Mouse (Mus musculus): Measurements from ENCODE around the gene Morn2. TPM values are rescaled to one million over a fixed set of nuclear protein-coding genes. Genes with fewer than 3 reads are reported as not detected.

Gene Morn2
- polyA plus RNA-seq, 1 experiment = 0.19 TPM

DNA sequence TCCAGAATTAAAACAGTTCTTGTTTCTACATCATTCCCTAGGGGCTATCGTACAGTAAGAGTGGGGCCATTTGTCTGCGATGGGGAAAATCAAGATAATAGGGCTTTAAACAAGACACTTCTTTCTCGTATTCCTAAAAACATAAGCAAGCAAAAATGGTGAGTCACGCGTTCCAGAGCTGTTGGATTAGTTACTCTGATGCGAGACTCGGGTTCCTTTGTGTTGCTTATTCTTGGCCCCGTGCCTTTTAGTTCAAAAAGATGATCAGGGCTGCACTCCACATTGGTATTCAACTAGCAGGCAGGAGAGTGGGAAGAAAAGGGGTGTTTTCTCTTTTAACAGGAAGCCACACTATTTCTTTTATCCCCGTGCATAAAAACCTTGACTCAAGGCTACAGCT, 21.8 kb downstream of the Morn2 start:
- no peaks in the 10 kb centered on the region for H3K27me3 ChIP-seq (ENCODE audit: control insufficient read depth)
- no peaks in the 10 kb centered on the region for H3K9me3 ChIP-seq (ENCODE audit: control insufficient read depth, low read length)
- no peaks in the 10 kb centered on the region for H3K36me3 ChIP-seq (ENCODE audit: control insufficient read depth)
- TF ChIP-seq GATA1 (IDR thresholded peaks at IDR 0.05; ENCODE audit: low read length) = no peak
- TF ChIP-seq TAL1 (IDR thresholded peaks at IDR 0.05; ENCODE audit: low read length) = no peak
- H3K4me3 ChIP-seq (replicated peaks) = no peak overlapping the region
- H3K4me1 ChIP-seq (ENCODE audit: control insufficient read depth) = no peaks in the 10 kb centered on the region

DNA sequence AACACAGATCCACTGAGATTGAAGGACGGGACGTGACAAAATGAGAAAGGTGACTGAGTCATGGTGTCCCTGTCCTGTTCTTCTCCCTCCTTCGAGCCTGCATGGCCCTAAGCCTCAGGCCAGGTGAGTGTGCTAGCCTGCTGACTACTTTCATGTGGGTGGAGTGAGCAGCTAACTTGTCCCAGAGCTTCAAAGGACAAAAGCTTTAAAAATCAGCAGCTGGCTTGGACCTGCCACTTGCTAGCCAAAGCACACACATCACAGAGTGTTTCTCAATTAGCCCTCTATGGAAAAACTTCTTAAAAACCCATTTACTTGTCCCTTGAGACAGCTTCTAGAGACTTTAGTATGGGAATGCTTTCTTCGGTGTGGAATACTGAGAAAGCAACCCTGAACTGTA, 22.4 kb downstream of the Morn2 start:
- Histone ChIP-seq H3K36me3 (ENCODE audit: control insufficient read depth) (no peaks in the 10 kb centered on the region), H3K27me3 (ENCODE audit: control insufficient read depth) (no peaks in the 10 kb centered on the region), H3K4me3 (replicated peaks) (no peak overlapping the region), H3K9me3 (ENCODE audit: control insufficient read depth, low read length) (no peaks in the 10 kb centered on the region), H3K4me1 (ENCODE audit: control insufficient read depth) (no peaks in the 10 kb centered on the region)
- TF ChIP-seq TAL1 (IDR thresholded peaks at IDR 0.05; ENCODE audit: low read length) (no peak), GATA1 (IDR thresholded peaks at IDR 0.05; ENCODE audit: low read length) (no peak)

DNA sequence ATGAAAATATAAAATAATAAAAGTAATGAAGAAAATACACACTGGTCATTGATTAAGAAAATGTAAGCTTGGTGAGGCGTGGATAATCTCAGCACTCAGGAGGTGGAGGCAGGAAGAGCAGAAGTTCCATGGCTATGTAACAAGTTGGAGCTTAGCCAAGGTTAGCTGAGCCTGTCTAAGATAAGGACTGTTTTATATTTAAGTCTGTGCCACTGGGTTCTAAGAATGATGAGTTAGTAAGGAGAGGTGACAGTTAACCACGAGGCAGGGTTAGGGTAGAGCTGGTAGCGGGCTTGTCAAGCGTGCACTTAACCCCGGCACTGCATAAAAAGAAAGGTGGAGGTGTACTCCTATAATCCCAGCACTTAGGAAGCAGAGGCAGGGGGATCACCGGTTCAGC, 32.2 kb downstream of the Morn2 start:
- no peaks in the 10 kb centered on the region for H3K9me3 ChIP-seq (ENCODE audit: control insufficient read depth, low read length)
- TF ChIP-seq GATA1 (IDR thresholded peaks at IDR 0.05; ENCODE audit: low read length) = no peak
- TF ChIP-seq TAL1 (IDR thresholded peaks at IDR 0.05; ENCODE audit: low read length) = no peak
- no peaks in the 10 kb centered on the region for H3K4me1 ChIP-seq (ENCODE audit: control insufficient read depth)
- no peak overlapping the region for H3K4me3 ChIP-seq (replicated peaks)
- no peaks in the 10 kb centered on the region for H3K27me3 ChIP-seq (ENCODE audit: control insufficient read depth)
- no peaks in the 10 kb centered on the region for H3K36me3 ChIP-seq (ENCODE audit: control insufficient read depth)

DNA sequence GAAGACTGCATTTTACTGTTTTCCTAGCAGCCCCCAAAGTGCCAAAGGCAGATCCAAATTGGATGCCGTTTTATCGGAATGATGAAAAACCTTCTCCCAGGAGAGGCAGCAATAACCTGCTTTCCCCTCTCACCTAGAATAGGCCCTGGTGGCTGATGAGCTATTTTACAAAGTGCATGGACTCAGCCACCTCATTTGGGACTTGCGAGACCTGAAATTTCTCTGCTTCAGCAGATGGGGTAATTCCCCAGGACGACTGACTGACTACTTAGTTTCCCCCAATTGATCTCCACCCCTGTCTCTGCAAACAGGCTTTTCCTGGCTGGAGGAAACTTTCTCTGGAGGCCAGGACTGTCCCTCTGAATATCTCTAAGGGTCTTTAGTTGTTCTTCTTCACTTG, 33.0 kb downstream of the Morn2 start:
- no peak overlapping the region for H3K4me3 ChIP-seq (replicated peaks)
- H3K4me1 ChIP-seq (ENCODE audit: control insufficient read depth) = no peaks in the 10 kb centered on the region
- no peak for TF ChIP-seq TAL1 (IDR thresholded peaks at IDR 0.05; ENCODE audit: low read length)
- TF ChIP-seq GATA1 (IDR thresholded peaks at IDR 0.05; ENCODE audit: low read length) = no peak
- H3K9me3 ChIP-seq (ENCODE audit: control insufficient read depth, low read length) = no peaks in the 10 kb centered on the region
- no peaks in the 10 kb centered on the region for H3K36me3 ChIP-seq (ENCODE audit: control insufficient read depth)
- no peaks in the 10 kb centered on the region for H3K27me3 ChIP-seq (ENCODE audit: control insufficient read depth)

DNA sequence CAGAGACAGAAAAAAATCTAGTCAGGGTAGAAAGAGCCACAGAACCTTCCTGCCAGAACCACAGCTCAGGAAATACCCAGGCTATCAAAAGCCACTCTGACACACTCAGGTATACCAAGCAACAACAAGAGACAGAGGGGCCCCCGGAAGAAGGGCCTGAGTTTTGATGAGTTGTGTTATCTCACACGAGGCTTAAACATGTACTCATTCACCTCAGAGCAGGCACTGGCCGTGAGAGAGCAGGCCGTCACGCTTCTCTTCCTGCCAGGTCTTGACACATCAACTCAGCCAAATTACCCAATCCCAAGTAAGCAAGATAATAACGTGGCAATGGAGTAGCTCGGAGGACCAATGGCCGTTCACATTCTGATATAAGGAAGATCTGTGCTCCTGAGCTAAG, 33.7 kb downstream of the Morn2 start:
- Histone ChIP-seq H3K4me3 (replicated peaks) (no peak overlapping the region), H3K4me1 (ENCODE audit: control insufficient read depth) (no peaks in the 10 kb centered on the region), H3K36me3 (ENCODE audit: control insufficient read depth) (no peaks in the 10 kb centered on the region), H3K27me3 (ENCODE audit: control insufficient read depth) (no peaks in the 10 kb centered on the region), H3K9me3 (ENCODE audit: control insufficient read depth, low read length) (no peaks in the 10 kb centered on the region)
- TF ChIP-seq TAL1 (IDR thresholded peaks at IDR 0.05; ENCODE audit: low read length) = no peak
- TF ChIP-seq GATA1 (IDR thresholded peaks at IDR 0.05; ENCODE audit: low read length) = no peak

DNA sequence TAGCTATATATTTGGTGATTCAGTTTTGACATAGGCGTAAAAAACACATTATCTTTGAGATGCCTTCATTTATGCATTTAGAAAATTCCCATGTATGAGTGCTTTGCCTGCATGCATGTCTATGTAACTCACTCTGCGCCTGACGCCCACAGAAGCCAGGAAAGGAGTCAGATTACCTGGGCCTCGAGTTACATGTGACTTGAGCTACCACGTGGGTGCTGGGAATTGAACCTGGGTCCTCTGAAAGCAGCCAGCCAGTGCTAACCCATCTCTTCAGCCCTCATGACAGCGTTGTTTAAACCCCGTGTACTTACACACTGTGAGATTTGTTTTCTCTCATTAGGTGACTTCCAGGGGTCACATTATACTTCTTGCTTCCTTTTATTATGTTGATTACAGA, 34.5 kb downstream of the Morn2 start:
- TF ChIP-seq GATA1 (IDR thresholded peaks at IDR 0.05; ENCODE audit: low read length) = no peak
- TF ChIP-seq TAL1 (IDR thresholded peaks at IDR 0.05; ENCODE audit: low read length) = no peak
- H3K36me3 ChIP-seq (ENCODE audit: control insufficient read depth) = no peaks in the 10 kb centered on the region
- H3K4me3 ChIP-seq (replicated peaks) = no peak overlapping the region
- no peaks in the 10 kb centered on the region for H3K4me1 ChIP-seq (ENCODE audit: control insufficient read depth)
- H3K9me3 ChIP-seq (ENCODE audit: control insufficient read depth, low read length) = no peaks in the 10 kb centered on the region
- no peaks in the 10 kb centered on the region for H3K27me3 ChIP-seq (ENCODE audit: control insufficient read depth)

DNA sequence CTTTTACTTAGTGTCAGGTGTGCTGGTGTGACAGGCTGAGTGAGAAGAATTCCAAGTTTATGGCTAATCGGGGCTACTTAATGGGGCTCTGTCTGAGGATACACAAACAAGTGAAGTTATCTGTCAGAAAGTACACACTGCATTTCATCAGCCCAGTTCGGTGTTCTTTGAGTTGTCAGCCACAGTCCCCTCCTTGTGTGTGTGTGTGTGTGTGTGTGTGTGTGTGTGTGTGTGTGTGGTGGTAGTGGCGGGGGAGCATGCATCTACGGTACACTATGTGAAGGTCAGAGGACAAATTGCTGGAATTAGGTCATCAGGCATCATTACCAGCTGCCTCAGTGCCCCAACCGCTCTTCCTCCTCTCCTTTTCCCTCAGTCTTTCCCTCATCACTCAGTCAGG, 35.5 kb downstream of the Morn2 start:
- no peaks in the 10 kb centered on the region for H3K27me3 ChIP-seq (ENCODE audit: control insufficient read depth)
- no peaks in the 10 kb centered on the region for H3K36me3 ChIP-seq (ENCODE audit: control insufficient read depth)
- H3K9me3 ChIP-seq (ENCODE audit: control insufficient read depth, low read length) = no peaks in the 10 kb centered on the region
- no peaks in the 10 kb centered on the region for H3K4me1 ChIP-seq (ENCODE audit: control insufficient read depth)
- no peak overlapping the region for H3K4me3 ChIP-seq (replicated peaks)
- TF ChIP-seq GATA1 (IDR thresholded peaks at IDR 0.05; ENCODE audit: low read length) = no peak
- no peak for TF ChIP-seq TAL1 (IDR thresholded peaks at IDR 0.05; ENCODE audit: low read length)

DNA sequence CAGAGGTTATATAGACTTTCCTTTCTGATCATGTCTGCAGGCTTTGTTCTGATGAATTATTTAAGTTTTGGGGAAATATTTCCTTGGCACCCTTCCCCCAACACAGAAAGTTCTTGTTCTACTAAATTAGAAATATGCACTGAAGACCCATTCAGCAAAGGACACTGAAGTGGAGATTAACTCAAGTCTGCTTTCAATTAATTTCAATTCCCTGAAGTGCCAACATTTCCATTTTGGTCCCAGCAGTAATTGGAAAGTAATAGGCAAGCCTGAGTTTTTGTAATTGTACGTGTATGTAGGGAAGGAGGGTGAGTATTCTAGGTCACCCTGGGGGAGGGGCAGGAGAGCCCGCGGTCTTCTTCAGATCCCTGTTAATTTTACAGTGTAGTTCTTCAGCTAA, 36.4 kb downstream of the Morn2 start:
- Histone ChIP-seq H3K4me1 (ENCODE audit: control insufficient read depth) (no peaks in the 10 kb centered on the region), H3K9me3 (ENCODE audit: control insufficient read depth, low read length) (no peaks in the 10 kb centered on the region), H3K27me3 (ENCODE audit: control insufficient read depth) (no peaks in the 10 kb centered on the region), H3K36me3 (ENCODE audit: control insufficient read depth) (no peaks in the 10 kb centered on the region), H3K4me3 (replicated peaks) (no peak overlapping the region)
- TF ChIP-seq GATA1 (IDR thresholded peaks at IDR 0.05; ENCODE audit: low read length) (no peak), TAL1 (IDR thresholded peaks at IDR 0.05; ENCODE audit: low read length) (no peak)

DNA sequence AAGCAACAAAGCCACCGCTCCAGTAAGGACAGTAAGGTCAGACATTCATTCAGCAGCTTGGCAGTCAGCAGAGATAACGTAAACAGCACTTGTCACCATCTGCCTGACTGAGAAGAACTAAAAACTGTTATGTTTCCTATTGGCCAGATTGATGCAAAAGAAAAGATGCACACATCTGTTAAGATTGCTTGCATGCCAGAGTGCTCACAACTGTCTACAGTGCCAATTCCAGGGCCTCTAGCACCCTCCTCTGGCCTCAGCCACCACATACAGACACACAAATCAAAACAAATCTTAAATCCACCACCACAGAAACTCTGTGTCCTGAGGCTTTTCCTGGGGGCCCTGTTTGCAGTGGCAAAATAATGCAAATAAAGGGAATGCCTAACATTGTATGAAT, 42.4 kb downstream of the Morn2 start:
- Histone ChIP-seq H3K9me3 (ENCODE audit: control insufficient read depth, low read length) (no peaks in the 10 kb centered on the region), H3K27me3 (ENCODE audit: control insufficient read depth) (no peaks in the 10 kb centered on the region), H3K4me1 (ENCODE audit: control insufficient read depth) (no peaks in the 10 kb centered on the region), H3K36me3 (ENCODE audit: control insufficient read depth) (no peaks in the 10 kb centered on the region), H3K4me3 (replicated peaks) (no peak overlapping the region)
- TF ChIP-seq TAL1 (IDR thresholded peaks at IDR 0.05; ENCODE audit: low read length) (no peak), GATA1 (IDR thresholded peaks at IDR 0.05; ENCODE audit: low read length) (no peak)

DNA sequence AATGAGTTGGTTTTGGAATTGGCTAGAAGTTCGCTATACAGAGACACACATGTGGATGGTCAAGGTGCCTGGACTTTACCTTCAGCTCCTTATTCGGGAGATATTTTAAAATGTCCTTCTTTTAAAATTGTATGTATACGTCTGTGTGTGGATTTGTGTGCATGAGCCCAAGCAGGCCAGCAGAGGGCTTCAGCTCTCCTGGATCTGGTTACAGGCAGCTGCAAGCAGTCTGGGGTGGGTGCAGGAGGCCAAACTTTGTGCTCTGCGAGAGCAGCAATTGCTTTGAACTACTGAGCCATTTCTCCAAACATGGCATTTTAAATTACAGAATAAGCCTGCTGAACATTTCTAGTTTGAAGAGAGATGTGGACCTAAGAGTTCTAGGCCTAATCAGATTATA, 55.3 kb downstream of the Morn2 start:
- Histone ChIP-seq H3K9me3 (ENCODE audit: control insufficient read depth, low read length) (peaks cover 4% of the 10 kb centered on the region; the same call in 1 of the 2 replicates), H3K4me1 (ENCODE audit: control insufficient read depth) (no peaks in the 10 kb centered on the region), H3K27me3 (ENCODE audit: control insufficient read depth) (no peaks in the 10 kb centered on the region), H3K4me3 (replicated peaks) (no peak overlapping the region), H3K36me3 (ENCODE audit: control insufficient read depth) (no peaks in the 10 kb centered on the region)
- TF ChIP-seq TAL1 (IDR thresholded peaks at IDR 0.05; ENCODE audit: low read length) (no peak), GATA1 (IDR thresholded peaks at IDR 0.05; ENCODE audit: low read length) (no peak)
